Mouse (Mus musculus): ENCODE measurements around the gene Slc35f4.

The Slc35f4 gene

GRCm38 (mm10) chr14:49348164-49348896, 177.5 kb downstream of the Slc35f4 start:
- DNase-seq (ENCODE audit: low spot score) = no peak

GRCm38 (mm10) chr14:49345835-49346234, 180.0 kb downstream of the Slc35f4 start:
- no peak for DNase-seq (ENCODE audit: low spot score)

GRCm38 (mm10) chr14:49337011-49337410, 188.8 kb downstream of the Slc35f4 start:
- DNase-seq (ENCODE audit: low spot score) = no peak

- no peak for DNase-seq (ENCODE audit: low spot score)
Observed at GRCm38 (mm10) chr14:49333841-49334240, 192.0 kb downstream of the Slc35f4 start.

- DNase-seq (ENCODE audit: low spot score) = no peak
Observed at GRCm38 (mm10) chr14:49316493-49316894, 209.4 kb downstream of the Slc35f4 start.

- DNase-seq (ENCODE audit: low spot score) = no peak
Observed at GRCm38 (mm10) chr14:49313981-49314380, 211.9 kb downstream of the Slc35f4 start.

- DNase-seq (ENCODE audit: low spot score) = no peak
Observed at GRCm38 (mm10) chr14:49313376-49313775, 212.5 kb downstream of the Slc35f4 start.

- DNase-seq (ENCODE audit: low spot score) = no peak
Observed at GRCm38 (mm10) chr14:49311548-49311947, 214.3 kb downstream of the Slc35f4 start.

GRCm38 (mm10) chr14:49311091-49311492, 214.8 kb downstream of the Slc35f4 start:
- DNase-seq (ENCODE audit: low spot score) = no peak

GRCm38 (mm10) chr14:49309670-49310069, 216.2 kb downstream of the Slc35f4 start:
- DNase-seq (ENCODE audit: low spot score) = no peak

GRCm38 (mm10) chr14:49308591-49308990, 217.3 kb downstream of the Slc35f4 start:
- DNase-seq (ENCODE audit: low spot score) = no peak

- no peak for DNase-seq (ENCODE audit: low spot score)
Observed at GRCm38 (mm10) chr14:49307842-49308241, 218.0 kb downstream of the Slc35f4 start.

- no peak for DNase-seq (ENCODE audit: low spot score)
Observed at GRCm38 (mm10) chr14:49305534-49306409, 220.1 kb downstream of the Slc35f4 start.

GRCm38 (mm10) chr14:49302271-49302857, 223.5 kb downstream of the Slc35f4 start:
- no peak for DNase-seq (ENCODE audit: low spot score)

GRCm38 (mm10) chr14:49300981-49301619, 224.7 kb downstream of the Slc35f4 start:
- DNase-seq (ENCODE audit: low spot score) = no peak

GRCm38 (mm10) chr14:49300326-49300725, 225.5 kb downstream of the Slc35f4 start:
- no peak for DNase-seq (ENCODE audit: low spot score)

- DNase-seq (ENCODE audit: low spot score) = no peak
Observed at GRCm38 (mm10) chr14:49293802-49294449, 231.9 kb downstream of the Slc35f4 start.

GRCm38 (mm10) chr14:49290029-49290745, 235.7 kb downstream of the Slc35f4 start:
- no peak for DNase-seq (ENCODE audit: low spot score)

- DNase-seq (ENCODE audit: low spot score) = no peak
Observed at GRCm38 (mm10) chr14:49283784-49284655, 241.8 kb downstream of the Slc35f4 start.

- no peak for DNase-seq (ENCODE audit: low spot score)
Observed at GRCm38 (mm10) chr14:49278880-49279279, 247.0 kb downstream of the Slc35f4 start.

Measured in yolk sac, embryonic 10.5 days (tissue).